Mouse (Mus musculus) T-helper 1 cell (primary cell): ENCODE results near the gene Bnc1.

Experiments
- in situ Hi-C: fragments of 300-600 bp; cut with MboI, MseI; formaldehyde crosslinking; loops from one replicate; pipeline ENCODE4 v1.15.1; 2025; ENCODE audit warnings: high pct_unique_total_duplicates

Gene Bnc1

GRCm38 (mm10) chr7:81992131-81993061 is at the start of gene Bnc1:
Gene Bnc1, minus strand, starts transcription at chr7:81992292.
- in situ Hi-C loops = no loop called here

- in situ Hi-C loops = loop anchor here (25.0 kb wide), 1 partner anchor 1796 kb away; the partner anchor contains the start of genes Cib1, Gdpgp1 and Ttll13
These were observed 41.3 kb upstream of the Bnc1 start for GRCm38 (mm10) chr7:82033347-82033746.

GRCm38 (mm10) chr7:82029666-82030065 is 37.6 kb upstream of the Bnc1 start:
- in situ Hi-C loops = loop anchor here (25.0 kb wide), 1 partner anchor 1792 kb away; the partner anchor contains the start of genes Cib1, Gdpgp1 and Ttll13

GRCm38 (mm10) chr7:82025802-82026201 is 33.7 kb upstream of the Bnc1 start:
- in situ Hi-C loops = loop anchor here (25.0 kb wide), 1 partner anchor 1789 kb away; the partner anchor contains the start of genes Cib1, Gdpgp1 and Ttll13

- in situ Hi-C loops = no loop called here
These were observed 31.6 kb upstream of the Bnc1 start for GRCm38 (mm10) chr7:82023676-82024075.

GRCm38 (mm10) chr7:82022404-82022803 is 30.3 kb upstream of the Bnc1 start:
- in situ Hi-C loops = no loop called here

- in situ Hi-C loops = no loop called here
These were observed 25.9 kb upstream of the Bnc1 start for GRCm38 (mm10) chr7:82018031-82018430.

GRCm38 (mm10) chr7:82016751-82017710 is 24.9 kb upstream of the Bnc1 start:
- in situ Hi-C loops = no loop called here

GRCm38 (mm10) chr7:82012472-82012871 is 20.4 kb upstream of the Bnc1 start:
- in situ Hi-C loops = no loop called here

- in situ Hi-C loops = no loop called here
These were observed 19.7 kb upstream of the Bnc1 start for GRCm38 (mm10) chr7:82011534-82012401.

GRCm38 (mm10) chr7:82007151-82007550 is 15.1 kb upstream of the Bnc1 start:
- in situ Hi-C loops = no loop called here

- in situ Hi-C loops = no loop called here
These were observed 12.1 kb upstream of the Bnc1 start for GRCm38 (mm10) chr7:82004228-82004627.

GRCm38 (mm10) chr7:81999816-82000215 is 7.7 kb upstream of the Bnc1 start:
- in situ Hi-C loops = no loop called here

- in situ Hi-C loops = no loop called here
These were observed 7.3 kb upstream of the Bnc1 start for GRCm38 (mm10) chr7:81999372-81999771.

- in situ Hi-C loops = no loop called here
These were observed 3.9 kb upstream of the Bnc1 start for GRCm38 (mm10) chr7:81995975-81996374.

- in situ Hi-C loops = no loop called here
These were observed 3.0 kb upstream of the Bnc1 start for GRCm38 (mm10) chr7:81995126-81995525.

GRCm38 (mm10) chr7:81993140-81993539 is 1.0 kb upstream of the Bnc1 start:
- in situ Hi-C loops = no loop called here

- in situ Hi-C loops = no loop called here
These were observed 456 bp downstream of the Bnc1 start for GRCm38 (mm10) chr7:81991611-81992061.

GRCm38 (mm10) chr7:81991116-81991515 is 976 bp downstream of the Bnc1 start:
- in situ Hi-C loops = no loop called here

- in situ Hi-C loops = no loop called here
These were observed 8.4 kb downstream of the Bnc1 start for GRCm38 (mm10) chr7:81983651-81984050.

GRCm38 (mm10) chr7:81978304-81978703 is 13.8 kb downstream of the Bnc1 start:
- in situ Hi-C loops = no loop called here
